Mouse (Mus musculus): ENCODE data around the gene Prcp. TPM values are rescaled to one million over a fixed set of nuclear protein-coding genes. Genes with fewer than 3 reads are reported as not detected.

Prcp gene
- 41.2 and 47.6 TPM in 2 replicates for total RNA-seq (2014; fragmentation: Nextera tagmentation)
- 12.5 and 12.9 TPM in 2 replicates for total RNA-seq (2017)
- 30.0 and 42.5 TPM in 2 replicates for polyA plus RNA-seq (2012)

GRCm38 (mm10) chr7:92874116-92874675 is at the start of gene Prcp, which contains the start of gene Ddias:
TSS of gene Prcp (plus strand) at chr7:92874470.
TSS of gene Ddias (minus strand) at chr7:92874247.
- Histone ChIP-seq H3K9me3 (replicated peaks) (peaks cover 3% of the 10 kb centered on the region; the same call in 1 of the 2 replicates), H3K4me1 (ENCODE audit: insufficient read depth, low read depth, low read length) (peaks cover 38% of the 10 kb centered on the region), H3K36me3 (replicated peaks) (peaks cover 25% of the 10 kb centered on the region), H3K4me3 (ENCODE audit: low read depth, low read length) (peak within 1 kb of the TSS; percentile 83), H3K27me3 (ENCODE audit: insufficient read depth, low read length) (no peaks in the 10 kb centered on the region)
- TF ChIP-seq GATA1 (IDR thresholded peaks at IDR 0.05; ENCODE audit: borderline replicate concordance, low read length) (no peak), TAL1 (conservative IDR thresholded peaks at IDR 0.05; ENCODE audit: low read depth, low read length) (no peak), CTCF (IDR thresholded peaks at IDR 0.05; ENCODE audit: low read depth, low read length) (peak; percentile 55)
- ATAC-seq (ENCODE audit: extremely low read depth, insufficient number of reproducible peaks, low FRiP score, poor library complexity, severe bottlenecking), result peak; percentile 52
- peak; percentile 99 for DNase-seq (ENCODE audit: low spot score)

GRCm38 (mm10) chr7:92826248-92826647 is 48.0 kb upstream of the Prcp start:
- Histone ChIP-seq H3K36me3 (replicated peaks) (no peaks in the 10 kb centered on the region), H3K9me3 (replicated peaks) (no peaks in the 10 kb centered on the region), H3K4me1 (ENCODE audit: insufficient read depth, low read depth, low read length) (no peaks in the 10 kb centered on the region), H3K4me3 (ENCODE audit: low read depth, low read length) (no peak overlapping the region), H3K27me3 (ENCODE audit: insufficient read depth, low read length) (peaks cover 3% of the 10 kb centered on the region; the same call in 1 of the 2 replicates)
- DNase-seq (ENCODE audit: low spot score), result no peak
- ATAC-seq (ENCODE audit: extremely low read depth, insufficient number of reproducible peaks, low FRiP score, poor library complexity, severe bottlenecking), result no peak
- TF ChIP-seq TAL1 (conservative IDR thresholded peaks at IDR 0.05; ENCODE audit: low read depth, low read length), result no peak
- no peak for TF ChIP-seq CTCF (IDR thresholded peaks at IDR 0.05; ENCODE audit: low read depth, low read length)
- TF ChIP-seq POLR2AphosphoS5 (IDR thresholded peaks at IDR 0.05; ENCODE audit: insufficient replicate concordance, low read depth, low read length), result no peak
- no peak for TF ChIP-seq GATA2 (IDR thresholded peaks at IDR 0.05; ENCODE audit: borderline replicate concordance, low read depth, low read length)
- no peak for TF ChIP-seq GATA1 (IDR thresholded peaks at IDR 0.05; ENCODE audit: borderline replicate concordance, low read length)

GRCm38 (mm10) chr7:92827981-92828380 is 46.3 kb upstream of the Prcp start:
- no peaks in the 10 kb centered on the region for H3K9me3 ChIP-seq (replicated peaks)
- no peak overlapping the region for H3K4me3 ChIP-seq (ENCODE audit: low read depth, low read length)
- no peaks in the 10 kb centered on the region for H3K4me1 ChIP-seq (ENCODE audit: insufficient read depth, low read depth, low read length)
- no peak for ATAC-seq (ENCODE audit: extremely low read depth, insufficient number of reproducible peaks, low FRiP score, poor library complexity, severe bottlenecking)
- TF ChIP-seq TAL1 (conservative IDR thresholded peaks at IDR 0.05; ENCODE audit: low read depth, low read length) (no peak), POLR2AphosphoS5 (IDR thresholded peaks at IDR 0.05; ENCODE audit: insufficient replicate concordance, low read depth, low read length) (no peak)
- no peak for DNase-seq (ENCODE audit: low spot score)
- H3K36me3 ChIP-seq (replicated peaks), result no peaks in the 10 kb centered on the region
- peaks cover 3% of the 10 kb centered on the region; the same call in 1 of the 2 replicates for H3K27me3 ChIP-seq (ENCODE audit: insufficient read depth, low read length)

GRCm38 (mm10) chr7:92832395-92832794 is 41.9 kb upstream of the Prcp start:
- H3K36me3 ChIP-seq (replicated peaks), result no peaks in the 10 kb centered on the region
- H3K9me3 ChIP-seq (replicated peaks), result no peaks in the 10 kb centered on the region
- DNase-seq (ENCODE audit: low spot score), result no peak
- no peak for ATAC-seq (ENCODE audit: extremely low read depth, insufficient number of reproducible peaks, low FRiP score, poor library complexity, severe bottlenecking)
- peaks cover under 1% of the 10 kb centered on the region; the same call in 1 of the 2 replicates for H3K27me3 ChIP-seq (ENCODE audit: insufficient read depth, low read length)
- TF ChIP-seq GATA2 (IDR thresholded peaks at IDR 0.05; ENCODE audit: borderline replicate concordance, low read depth, low read length) (no peak), GATA1 (IDR thresholded peaks at IDR 0.05; ENCODE audit: borderline replicate concordance, low read length) (no peak), POLR2AphosphoS5 (IDR thresholded peaks at IDR 0.05; ENCODE audit: insufficient replicate concordance, low read depth, low read length) (no peak), TAL1 (conservative IDR thresholded peaks at IDR 0.05; ENCODE audit: low read depth, low read length) (no peak), CTCF (IDR thresholded peaks at IDR 0.05; ENCODE audit: low read depth, low read length) (no peak)
- no peaks in the 10 kb centered on the region for H3K4me1 ChIP-seq (ENCODE audit: insufficient read depth, low read depth, low read length)
- no peak overlapping the region for H3K4me3 ChIP-seq (ENCODE audit: low read depth, low read length)

GRCm38 (mm10) chr7:92834391-92834790 is 39.9 kb upstream of the Prcp start:
- no peak for ATAC-seq (ENCODE audit: extremely low read depth, insufficient number of reproducible peaks, low FRiP score, poor library complexity, severe bottlenecking)
- H3K9me3 ChIP-seq (replicated peaks), result no peaks in the 10 kb centered on the region

GRCm38 (mm10) chr7:92836447-92836846 is 37.8 kb upstream of the Prcp start:
- no peak for TF ChIP-seq CTCF (IDR thresholded peaks at IDR 0.05; ENCODE audit: low read depth, low read length)
- no peak for TF ChIP-seq GATA2 (IDR thresholded peaks at IDR 0.05; ENCODE audit: borderline replicate concordance, low read depth, low read length)
- TF ChIP-seq GATA1 (IDR thresholded peaks at IDR 0.05; ENCODE audit: borderline replicate concordance, low read length), result no peak
- no peak for TF ChIP-seq TAL1 (conservative IDR thresholded peaks at IDR 0.05; ENCODE audit: low read depth, low read length)
- no peak for TF ChIP-seq POLR2AphosphoS5 (IDR thresholded peaks at IDR 0.05; ENCODE audit: insufficient replicate concordance, low read depth, low read length)
- no peak for ATAC-seq (ENCODE audit: extremely low read depth, insufficient number of reproducible peaks, low FRiP score, poor library complexity, severe bottlenecking)
- DNase-seq (ENCODE audit: low spot score), result no peak

More at GRCm38 (mm10) chr7:92834391-92834790, 39.9 kb upstream of the Prcp start:
- no peak for DNase-seq (ENCODE audit: low spot score)
- Histone ChIP-seq H3K4me1 (ENCODE audit: insufficient read depth, low read depth, low read length) (no peaks in the 10 kb centered on the region), H3K4me3 (ENCODE audit: low read depth, low read length) (no peak overlapping the region), H3K36me3 (replicated peaks) (no peaks in the 10 kb centered on the region), H3K27me3 (ENCODE audit: insufficient read depth, low read length) (no peaks in the 10 kb centered on the region)
- no peak for TF ChIP-seq POLR2AphosphoS5 (IDR thresholded peaks at IDR 0.05; ENCODE audit: insufficient replicate concordance, low read depth, low read length)
- TF ChIP-seq CTCF (IDR thresholded peaks at IDR 0.05; ENCODE audit: low read depth, low read length), result no peak
- no peak for TF ChIP-seq TAL1 (conservative IDR thresholded peaks at IDR 0.05; ENCODE audit: low read depth, low read length)
- TF ChIP-seq GATA2 (IDR thresholded peaks at IDR 0.05; ENCODE audit: borderline replicate concordance, low read depth, low read length), result no peak

More at GRCm38 (mm10) chr7:92836447-92836846, 37.8 kb upstream of the Prcp start:
- no peak overlapping the region for H3K4me3 ChIP-seq (ENCODE audit: low read depth, low read length)
- no peaks in the 10 kb centered on the region for H3K27me3 ChIP-seq (ENCODE audit: insufficient read depth, low read length)
- H3K9me3 ChIP-seq (replicated peaks), result no peaks in the 10 kb centered on the region
- no peaks in the 10 kb centered on the region for H3K4me1 ChIP-seq (ENCODE audit: insufficient read depth, low read depth, low read length)
- H3K36me3 ChIP-seq (replicated peaks), result no peaks in the 10 kb centered on the region

Measured in G1E (cell line).